Mouse (Mus musculus) urinary bladder, postnatal 25 days (tissue): ENCODE data around the gene Nmd3.

Source experiments
- DNase-seq: peaks from one replicate; pipeline ENCODE4 v3.0.0; 2022; ENCODE audit warnings: low spot score

The Nmd3 gene

GRCm38 (mm10) chr3:69763630-69764565 is 42.1 kb downstream of the Nmd3 start:
- no peak for DNase-seq

- no peak for DNase-seq
These were observed 43.4 kb downstream of the Nmd3 start for GRCm38 (mm10) chr3:69765206-69765605.

- no peak for DNase-seq
These were observed 47.4 kb downstream of the Nmd3 start for GRCm38 (mm10) chr3:69769150-69769549.

- DNase-seq, result no peak
These were observed 51.6 kb downstream of the Nmd3 start for GRCm38 (mm10) chr3:69773356-69773755.

GRCm38 (mm10) chr3:69779246-69779796 is 57.5 kb downstream of the Nmd3 start:
- no peak for DNase-seq

- no peak for DNase-seq
These were observed 71.1 kb downstream of the Nmd3 start for GRCm38 (mm10) chr3:69792823-69793417.

GRCm38 (mm10) chr3:69797533-69797932 is 75.7 kb downstream of the Nmd3 start:
- DNase-seq, result no peak

- no peak for DNase-seq
These were observed 76.2 kb downstream of the Nmd3 start for GRCm38 (mm10) chr3:69797969-69798368.

GRCm38 (mm10) chr3:69799096-69799495 is 77.3 kb downstream of the Nmd3 start:
- DNase-seq, result no peak

- no peak for DNase-seq
These were observed 79.1 kb downstream of the Nmd3 start for GRCm38 (mm10) chr3:69800829-69801384.

- DNase-seq, result no peak
These were observed 81.4 kb downstream of the Nmd3 start for GRCm38 (mm10) chr3:69803137-69803536.
